ENCODE assay signal across 8 mouse cellular contexts in genomic region chr8:72240403-72240763, GRCm38 (mm10). TPM values are rescaled to one million over a fixed set of nuclear protein-coding genes. Genes with fewer than 3 reads are reported as not detected.
DNase-seq lines count a peak whose midpoint lies in the region; ATAC-seq and TF ChIP-seq lines count a peak whose summit lies in the region.

No protein-coding gene starts in this region.

- WGBS in heart, adult 2 months = under 1% methylated on average over 24 of the region's 24 CpGs
- WGBS in forebrain, embryonic 13.5 days = under 1% methylated on average over 24 of the region's 24 CpGs
- under 1% methylated on average over 24 of the region's 24 CpGs for WGBS in liver, embryonic 16.5 days (ENCODE audit: insufficient replicate concordance)

- H3K4me1 ChIP-seq in heart, adult 2 months (ENCODE audit: control insufficient read depth, insufficient read depth, low read length) = peaks cover 15% of the 10 kb centered on the region
- H3K4me1 ChIP-seq in forebrain, embryonic 13.5 days = peaks cover 26% of the 10 kb centered on the region
- H3K4me1 ChIP-seq in liver, embryonic 16.5 days (ENCODE audit: control insufficient read depth, low read depth, low read length) = peaks cover 27% of the 10 kb centered on the region

- TF ChIP-seq POLR2A in heart, adult 2 months (IDR thresholded peaks at IDR 0.05; ENCODE audit: insufficient read depth, low read depth, low read length) = no peak

- peak overlapping the region; percentile 75 for H3K4me2 ChIP-seq in forebrain, embryonic 13.5 days
- H3K4me2 ChIP-seq in liver, embryonic 16.5 days (ENCODE audit: low read depth, low read length) = peak overlapping the region; percentile 92

- intact Hi-C loops in heart, adult 2 months (cut with DNase I) = loop anchor here (5.0 kb wide), 2 partner anchors 63 to 127 kb away; no protein-coding TSS in a partner anchor
- intact Hi-C loops in heart, postnatal 10 days (cut with DNase I) = loop anchor here (5.0 kb wide), 1 partner anchor 63 kb away; no protein-coding TSS in a partner anchor

- peaks cover 5% of the 10 kb centered on the region for H3K79me2 ChIP-seq in heart, adult 2 months (replicated peaks; ENCODE audit: control insufficient read depth, insufficient read depth, low read length)
- H3K79me2 ChIP-seq in C2C12 (ENCODE audit: control insufficient read depth, insufficient read depth) = peaks cover 39% of the 10 kb centered on the region

- no peak for ATAC-seq in forebrain, embryonic 13.5 days
- peak; percentile 9 for ATAC-seq in liver, embryonic 16.5 days (ENCODE audit: low read depth)

- H3K4me3 ChIP-seq in heart, adult 2 months = peak overlapping the region; percentile 71
- H3K4me3 ChIP-seq in C2C12 (ENCODE audit: insufficient read depth, poor library complexity, severe bottlenecking) = peak overlapping the region; percentile 69
- peak overlapping the region; percentile 72 for H3K4me3 ChIP-seq in forebrain, embryonic 13.5 days
- peak overlapping the region; percentile 90 for H3K4me3 ChIP-seq in liver, embryonic 16.5 days (ENCODE audit: low read depth, low read length)

- H3ac ChIP-seq in C2C12 (ENCODE audit: control insufficient read depth, insufficient read length, low read depth) = peak overlapping the region; percentile 97

- peak overlapping the region; percentile 88 for H3K9ac ChIP-seq in heart, adult 2 months (ENCODE audit: low read depth, low read length)
- peak overlapping the region; percentile 78 for H3K9ac ChIP-seq in forebrain, embryonic 13.5 days
- H3K9ac ChIP-seq in liver, embryonic 16.5 days (ENCODE audit: low read depth, low read length) = peak overlapping the region; percentile 80

- DNase-seq in heart, adult 2 months = no peak
- no peak for DNase-seq in heart, postnatal 10 days
- no peak for DNase-seq in yolk sac, embryonic 10.5 days (ENCODE audit: low spot score)
- DNase-seq in urinary bladder, postnatal 14 days (ENCODE audit: low spot score) = no peak
- DNase-seq in frontal cortex, postnatal 25 days (ENCODE audit: low spot score in 2 of 2) = no peak

- peaks cover 26% of the 10 kb centered on the region for H3K79me3 ChIP-seq in C2C12 (ENCODE audit: low read depth)

- H3K36me3 ChIP-seq in heart, adult 2 months (ENCODE audit: control insufficient read depth, insufficient read depth, low read length) = no peaks in the 10 kb centered on the region; the same call in none of the 2 replicates
- H3K36me3 ChIP-seq in C2C12 (ENCODE audit: control insufficient read depth, insufficient read depth) = no peaks in the 10 kb centered on the region
- H3K36me3 ChIP-seq in forebrain, embryonic 13.5 days (ENCODE audit: poor library complexity, severe bottlenecking) = peaks cover 30% of the 10 kb centered on the region
- H3K36me3 ChIP-seq in liver, embryonic 16.5 days (ENCODE audit: control insufficient read depth, insufficient read depth) = 0 out of 2 replicates have a peak, but pooled peaks cover 3% of the 10 kb centered on the region

- H3K27ac ChIP-seq in heart, adult 2 months = peak overlapping the region; percentile 92
- peak overlapping the region; percentile 94 for H3K27ac ChIP-seq in forebrain, embryonic 13.5 days
- peak overlapping the region; percentile 99 for H3K27ac ChIP-seq in liver, embryonic 16.5 days (ENCODE audit: low read length)

- no peaks in the 10 kb centered on the region for H3K27me3 ChIP-seq in heart, adult 2 months (ENCODE audit: control insufficient read depth, insufficient read depth, low read length)
- H3K27me3 ChIP-seq in C2C12 (ENCODE audit: control insufficient read depth, insufficient read depth, insufficient read length) = no peaks in the 10 kb centered on the region
- no peaks in the 10 kb centered on the region for H3K27me3 ChIP-seq in forebrain, embryonic 13.5 days
- H3K27me3 ChIP-seq in liver, embryonic 16.5 days (ENCODE audit: control insufficient read depth, insufficient read depth, low read depth, low read length) = no peaks in the 10 kb centered on the region

- H3K9me3 ChIP-seq in forebrain, embryonic 13.5 days (replicated peaks) = no peaks in the 10 kb centered on the region
- H3K9me3 ChIP-seq in liver, embryonic 16.5 days (replicated peaks; ENCODE audit: control insufficient read depth, low read length) = no peaks in the 10 kb centered on the region

- no peak for TF ChIP-seq CTCF in heart, adult 2 months (IDR thresholded peaks at IDR 0.05)
- TF ChIP-seq CTCF in C2C12 (IDR thresholded peaks at IDR 0.05; ENCODE audit: control insufficient read depth, insufficient read depth, insufficient read length) = no peak

- no peak for TF ChIP-seq EP300 in heart, adult 2 months (IDR thresholded peaks at IDR 0.05; ENCODE audit: insufficient read depth, low read depth, low read length)

TF ChIP-seq in C2C12, 6 proteins besides CTCF, POLR2A, EP300 and RAD21:
- TF ChIP-seq CEBPB (IDR thresholded peaks at IDR 0.05; ENCODE audit: low read depth) = no peak
- no peak for TF ChIP-seq FOSL1 (IDR thresholded peaks at IDR 0.05; ENCODE audit: insufficient read depth, low read length, poor library complexity, severe bottlenecking)
- TF ChIP-seq USF1 (IDR thresholded peaks at IDR 0.05; ENCODE audit: low read depth) = no peak
- no peak for TF ChIP-seq MYOD1 (IDR thresholded peaks at IDR 0.05; ENCODE audit: control insufficient read depth, insufficient read length, low read depth)
- TF ChIP-seq MAX (IDR thresholded peaks at IDR 0.05) = no peak
- no peak for TF ChIP-seq MYOG (IDR thresholded peaks at IDR 0.05; ENCODE audit: control insufficient read depth, extremely low read depth, insufficient read length)

RNA-seq across cellular contexts. Expression of gene Ap1m1, which starts 0.6 kb away (rescaled TPM):
- total RNA-seq in heart, adult 2 months (2021) = 10 to 100 TPM; 44.6 to 48.8 TPM
- polyA plus RNA-seq in heart, adult 2 months (2012; rRNA removed) = 74.3 and 77.0 TPM in 2 replicates
- 10 to 100 TPM; 62.3 to 66.6 TPM for total RNA-seq in heart, postnatal 10 days (2021)
- polyA plus RNA-seq in C2C12 (2012; fragmentation: generic; extraction: Trizol) = 77.7 TPM
- polyA plus RNA-seq in forebrain, embryonic 13.5 days (2015; fragmentation: Nextera tagmentation; extraction: Ambion mirVana) = 211 and 235 TPM in 2 replicates
- 53.6 and 54.3 TPM in 2 replicates for polyA plus RNA-seq in liver, embryonic 16.5 days (2015; fragmentation: Nextera tagmentation; extraction: Ambion mirVana)

RNA-seq across cellular contexts. Expression of gene Fam32a, which starts 20.9 kb away (rescaled TPM):
- 10 to 100 TPM; 21.4 to 23.2 TPM for total RNA-seq in heart, adult 2 months (2021)
- polyA plus RNA-seq in heart, adult 2 months (2012; rRNA removed) = 21.2 and 29.9 TPM in 2 replicates
- 10 to 100 TPM; 24.9 to 27.5 TPM for total RNA-seq in heart, postnatal 10 days (2021)
- polyA plus RNA-seq in C2C12 (2012; fragmentation: generic; extraction: Trizol) = 40.7 TPM
- 103 and 108 TPM in 2 replicates for polyA plus RNA-seq in forebrain, embryonic 13.5 days (2015; fragmentation: Nextera tagmentation; extraction: Ambion mirVana)
- 32.5 and 32.9 TPM in 2 replicates for polyA plus RNA-seq in liver, embryonic 16.5 days (2015; fragmentation: Nextera tagmentation; extraction: Ambion mirVana)

RNA-seq across cellular contexts. Expression of gene Gm11034, which starts 26.9 kb away (rescaled TPM):
- not detected for total RNA-seq in heart, adult 2 months (2021)
- polyA plus RNA-seq in heart, adult 2 months (2012; rRNA removed) = not detected in 2 replicates
- total RNA-seq in heart, postnatal 10 days (2021) = not detected
- not detected for polyA plus RNA-seq in C2C12 (2012; fragmentation: generic; extraction: Trizol)
- polyA plus RNA-seq in forebrain, embryonic 13.5 days (2015; fragmentation: Nextera tagmentation; extraction: Ambion mirVana) = not detected in 2 replicates
- polyA plus RNA-seq in liver, embryonic 16.5 days (2015; fragmentation: Nextera tagmentation; extraction: Ambion mirVana) = not detected in 2 replicates

RNA-seq across cellular contexts. Expression of gene Cib3, which starts 27.7 kb away (rescaled TPM):
- 1 to 10 TPM in 1 of 2 experiments, under 1 TPM in 1; 0.66 to 1.5 TPM for total RNA-seq in heart, adult 2 months (2021)
- 1.1 TPM in 2 replicates for polyA plus RNA-seq in heart, adult 2 months (2012; rRNA removed)
- total RNA-seq in heart, postnatal 10 days (2021) = not detected
- polyA plus RNA-seq in C2C12 (2012; fragmentation: generic; extraction: Trizol) = not detected
- not detected in 2 replicates for polyA plus RNA-seq in forebrain, embryonic 13.5 days (2015; fragmentation: Nextera tagmentation; extraction: Ambion mirVana)
- polyA plus RNA-seq in liver, embryonic 16.5 days (2015; fragmentation: Nextera tagmentation; extraction: Ambion mirVana) = not detected in 2 replicates

RNA-seq across cellular contexts. Expression of gene Hsh2d, which starts 50.9 kb away (rescaled TPM):
- not detected for total RNA-seq in heart, adult 2 months (2021)
- polyA plus RNA-seq in heart, adult 2 months (2012; rRNA removed) = 0.18 and 0.55 TPM in 2 replicates
- total RNA-seq in heart, postnatal 10 days (2021) = not detected
- polyA plus RNA-seq in C2C12 (2012; fragmentation: generic; extraction: Trizol) = 0.04 TPM
- not detected in 2 replicates for polyA plus RNA-seq in forebrain, embryonic 13.5 days (2015; fragmentation: Nextera tagmentation; extraction: Ambion mirVana)
- polyA plus RNA-seq in liver, embryonic 16.5 days (2015; fragmentation: Nextera tagmentation; extraction: Ambion mirVana) = 0.22 and 0.30 TPM in 2 replicates
